Mouse (Mus musculus): ENCODE data around the gene Wwtr1.

DNA sequence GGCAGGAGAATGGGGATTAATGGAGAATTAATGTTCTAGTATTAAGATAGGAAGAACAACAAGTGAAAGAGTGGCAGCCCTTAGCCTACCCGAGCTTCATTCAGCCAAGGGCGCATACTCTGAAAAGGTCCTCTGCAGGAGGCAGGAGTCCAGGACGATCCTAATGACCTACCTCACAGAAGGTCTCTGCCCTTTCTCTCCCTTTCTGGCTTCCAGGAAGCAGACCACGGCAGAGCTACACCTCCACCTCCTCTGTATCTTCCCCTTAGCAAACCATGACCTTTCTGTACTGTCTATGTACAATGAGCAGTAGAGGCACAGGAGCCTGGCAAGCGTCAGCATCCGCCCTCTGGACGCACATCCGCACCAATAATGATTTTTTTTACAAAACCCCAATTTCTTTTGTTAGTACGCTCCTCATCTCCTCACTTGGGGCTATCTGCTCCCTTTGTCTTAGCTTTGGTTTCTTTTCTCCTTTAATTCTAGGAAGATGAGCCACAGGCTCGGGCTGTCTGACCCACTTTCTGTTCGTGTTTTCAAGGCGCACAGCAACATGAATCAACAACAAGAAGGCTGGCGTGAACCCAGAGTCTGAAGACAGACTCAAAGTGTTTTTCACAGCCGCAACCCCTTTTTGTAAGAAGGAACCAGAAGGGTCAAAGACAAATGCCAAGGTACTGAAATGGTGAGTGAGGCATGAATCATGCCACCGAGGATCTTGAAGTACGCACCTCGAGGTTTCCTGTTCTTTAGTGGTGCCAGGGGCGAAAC lies 63.7 kb downstream of the Wwtr1 start:
- TF ChIP-seq CTCF (IDR thresholded peaks at IDR 0.05; ENCODE audit: low read depth, low read length), result no peak
- TF ChIP-seq GATA1 (IDR thresholded peaks at IDR 0.05; ENCODE audit: borderline replicate concordance, low read length), result no peak
